Mouse (Mus musculus) liver, adult 2 months (tissue): ENCODE data around the gene Plcxd3. TPM values are rescaled to one million over a fixed set of nuclear protein-coding genes. Genes with fewer than 3 reads are reported as not detected.
"Not testable (repeated sequence)": the region's sequence is repeated elsewhere in the genome, so short reads cannot be mapped to it uniquely, and the experiment has no call there.

Source experiments
- DNase-seq: peaks from one replicate; pipeline ENCODE4 v3.0.0-alpha.2; 2011; ENCODE audit warnings: low read depth, low spot score; ENCODE audit errors: extremely low read depth
- H3K27ac ChIP-seq: fragments of 200-500 bp; replicated peaks from 2 replicates; pipeline ENCODE4 v1.5.1; 2012; ENCODE audit warnings: low read depth, mild to moderate bottlenecking, control low read depth, inconsistent platforms, low read length; ENCODE audit not compliant: insufficient read depth
- H3K27me3 ChIP-seq: fragments of 200-500 bp; 2 replicates; pipeline ENCODE4 v1.6.1; 2012; ENCODE audit warnings: mild to moderate bottlenecking, moderate library complexity, low read length, inconsistent platforms; ENCODE audit not compliant: control insufficient read depth, insufficient read depth
- H3K36me3 ChIP-seq: fragments of 200-500 bp; 2 replicates; pipeline ENCODE4 v1.6.1; 2012; ENCODE audit warnings: low read length, inconsistent platforms; ENCODE audit not compliant: control insufficient read depth, insufficient read depth
- H3K4me1 ChIP-seq: fragments of 200-500 bp; 2 replicates; pipeline ENCODE4 v1.6.1; 2011; ENCODE audit warnings: low read length; ENCODE audit not compliant: control insufficient read depth, insufficient read depth
- H3K4me3 ChIP-seq: fragments of 200-500 bp; 2 replicates; pipeline ENCODE4 v1.5.1; 2011; ENCODE audit warnings: low read depth, mild to moderate bottlenecking, control low read depth, low read length, moderate library complexity; ENCODE audit not compliant: insufficient read depth
- H3K79me2 ChIP-seq: fragments of 200-500 bp; 2 replicates; pipeline ENCODE4 v1.6.1; 2012; ENCODE audit warnings: inconsistent platforms, mild to moderate bottlenecking, low read length, moderate library complexity; ENCODE audit not compliant: control insufficient read depth, insufficient read depth
- H3K9ac ChIP-seq: fragments of 200-500 bp; 2 replicates; pipeline ENCODE4 v1.6.1; 2012; ENCODE audit warnings: low read depth, mild to moderate bottlenecking, control low read depth, inconsistent platforms, low read length
- CTCF ChIP-seq: fragments of 200-500 bp; IDR thresholded peaks from 2 replicates; pipeline ENCODE4 v1.5.1; 2011; ENCODE audit warnings: low read depth, low read length, control low read depth
- POLR2A ChIP-seq: fragments of 200-500 bp; IDR thresholded peaks from 2 replicates; pipeline ENCODE4 v1.6.1; 2011; ENCODE audit warnings: low read length, control low read depth; ENCODE audit not compliant: insufficient read depth; ENCODE audit errors: extremely low read depth
- WGBS: fragments of 180-500 bp; shearing (Covaris S2); methylation state at CpG from one replicate; pipeline ENCODE4 v1.1.7; 2018; 5-methylcytosine and 5-hydroxymethylcytosine counted together
- polyA plus RNA-seq: library from polyadenylated mRNA; depleted of rRNA; stranded (reverse); fragments of >200 nt; gene quantifications from 2 replicates; pipeline ENCODE4 v1.2.3, GENCODE M21; 2012
- total RNA-seq: library from RNA; depleted of rRNA; stranded (reverse); fragments of >200 nt; gene quantifications from 2 replicates; pipeline ENCODE4 v1.2.3, GENCODE M21; 2014

Gene Plcxd3
- total and polyA plus RNA-seq, 2 experiments = 0.09 TPM; not detected in 1

- WGBS = 83% methylated on average over 5 of the region's 5 CpGs
- TF ChIP-seq POLR2A (no peak), CTCF (no peak)
- Histone ChIP-seq H3K27ac (no peak overlapping the region), H3K9ac (no peak overlapping the region), H3K4me1 (peaks cover 2% of the 10 kb centered on the region; the same call in 1 of the 2 replicates), H3K36me3 (no peaks in the 10 kb centered on the region), H3K27me3 (no peaks in the 10 kb centered on the region), H3K4me3 (no peak overlapping the region), H3K79me2 (no peaks in the 10 kb centered on the region)
- DNase-seq = no peak
These were observed 183.8 kb downstream of the Plcxd3 start for GRCm38 (mm10) chr15:4559121-4559520.

DNA sequence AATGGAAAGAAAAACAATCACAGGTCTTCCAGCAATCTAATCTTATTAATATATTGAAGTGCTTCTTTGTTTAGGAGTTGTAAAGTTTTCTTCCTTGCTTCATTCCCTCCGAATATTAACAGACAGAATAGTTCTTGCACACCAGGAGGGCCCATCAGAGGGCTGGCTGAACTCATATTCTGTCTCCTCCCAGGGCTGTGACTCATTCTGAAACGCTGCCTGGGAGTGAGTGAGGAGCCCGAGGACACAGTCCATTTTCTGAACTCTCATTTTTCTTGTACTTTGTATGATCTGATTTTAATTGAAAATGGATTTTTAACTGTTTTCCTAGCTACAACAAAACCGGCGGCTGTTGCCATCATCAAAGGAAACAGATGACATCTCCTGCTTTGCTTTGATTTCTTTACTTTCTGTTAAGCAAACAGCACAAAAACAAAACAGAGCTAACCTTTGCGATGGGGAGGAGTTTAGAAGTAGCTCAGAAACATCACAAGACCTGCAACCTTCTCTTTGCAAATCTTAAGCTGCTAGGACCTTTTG lies 186.2 kb downstream of the Plcxd3 start:
- no peaks in the 10 kb centered on the region for H3K36me3 ChIP-seq
- peak overlapping the region; percentile 71 for H3K27ac ChIP-seq
- peaks cover 2% of the 10 kb centered on the region; the same call in 1 of the 2 replicates for H3K4me1 ChIP-seq
- TF ChIP-seq CTCF = no peak
- no peak for TF ChIP-seq POLR2A
- 25% methylated on average over 6 of the region's 6 CpGs for WGBS
- no peak overlapping the region for H3K4me3 ChIP-seq
- H3K27me3 ChIP-seq = no peaks in the 10 kb centered on the region
- DNase-seq = peak; percentile 71
- no peaks in the 10 kb centered on the region for H3K79me2 ChIP-seq
- no peak overlapping the region for H3K9ac ChIP-seq

- H3K9ac ChIP-seq, H3K79me2 ChIP-seq, H3K36me3 ChIP-seq, H3K27ac ChIP-seq, H3K27me3 ChIP-seq, H3K4me1 ChIP-seq, H3K4me3 ChIP-seq: not testable (repeated sequence)
- peak; percentile 6 for DNase-seq
- WGBS = 88% methylated on average over 8 of the region's 8 CpGs
These were observed 220.2 kb downstream of the Plcxd3 start for GRCm38 (mm10) chr15:4595521-4595920.

DNA sequence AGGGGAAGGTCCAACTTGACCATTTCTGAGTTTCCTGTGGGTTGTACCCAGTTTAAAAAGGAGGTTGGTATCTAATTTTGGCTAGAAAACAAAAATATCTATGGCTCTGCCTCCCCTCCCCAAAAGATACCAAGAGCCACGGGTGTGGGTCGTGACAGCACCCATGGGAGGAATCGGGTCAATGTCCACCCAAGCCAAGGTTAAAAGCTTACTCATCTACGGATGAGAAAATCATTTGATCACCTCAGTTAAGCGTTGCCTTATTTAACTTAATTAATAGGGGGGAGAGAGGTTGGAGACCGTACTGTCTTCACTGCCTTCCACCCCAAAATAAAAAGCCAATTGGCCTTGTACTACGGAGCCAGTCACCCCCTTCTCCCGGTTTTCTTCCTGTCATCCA lies 223.4 kb downstream of the Plcxd3 start:
- WGBS = 79% methylated on average over 8 of the region's 8 CpGs
- not testable (repeated sequence) for H3K4me1 ChIP-seq, H3K9ac ChIP-seq, DNase-seq, H3K27me3 ChIP-seq, H3K27ac ChIP-seq, H3K79me2 ChIP-seq, H3K36me3 ChIP-seq, H3K4me3 ChIP-seq

GRCm38 (mm10) chr15:4599331-4599730 lies 224.0 kb downstream of the Plcxd3 start:
- H3K4me1 ChIP-seq, H3K27me3 ChIP-seq, H3K36me3 ChIP-seq, DNase-seq, H3K79me2 ChIP-seq, H3K27ac ChIP-seq, H3K9ac ChIP-seq, H3K4me3 ChIP-seq: not testable (repeated sequence)
- WGBS = 76% methylated on average over 8 of the region's 8 CpGs

DNA sequence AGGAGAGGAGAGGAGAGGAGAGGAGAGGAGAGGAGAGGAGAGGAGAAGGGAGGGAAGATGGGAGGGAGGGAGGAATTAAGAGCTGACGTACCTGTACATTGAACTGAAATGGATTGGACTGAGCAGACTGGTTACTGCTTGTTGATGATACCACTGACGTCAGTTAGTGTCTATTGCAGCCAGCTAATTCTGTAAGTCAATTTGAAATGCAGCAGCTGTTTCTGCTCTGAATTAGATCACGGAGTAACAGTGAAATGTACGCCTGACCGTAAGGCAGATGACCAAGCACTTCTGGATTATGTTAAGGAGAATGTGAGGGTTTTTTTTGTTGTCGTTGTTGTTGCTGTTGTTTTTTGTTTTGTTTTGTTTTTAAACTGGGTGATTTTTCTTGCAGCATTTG lies 230.3 kb downstream of the Plcxd3 start:
- TF ChIP-seq POLR2A (no peak), CTCF (no peak)
- no peak for DNase-seq
- Histone ChIP-seq H3K36me3 (no peaks in the 10 kb centered on the region), H3K9ac (no peak overlapping the region), H3K27ac (no peak overlapping the region), H3K4me1 (no peaks in the 10 kb centered on the region), H3K27me3 (no peaks in the 10 kb centered on the region), H3K79me2 (no peaks in the 10 kb centered on the region), H3K4me3 (no peak overlapping the region)
- WGBS = 78% methylated on average over 6 of the region's 6 CpGs
